Mouse (Mus musculus): ENCODE measurements at regions not wholly inside any gene's neighbourhood (a gene's known extent, or its start where the extent isn't known, plus 50 kb on each side); places are given as distances from the start of the nearest gene placed in this dataset.

DNA sequence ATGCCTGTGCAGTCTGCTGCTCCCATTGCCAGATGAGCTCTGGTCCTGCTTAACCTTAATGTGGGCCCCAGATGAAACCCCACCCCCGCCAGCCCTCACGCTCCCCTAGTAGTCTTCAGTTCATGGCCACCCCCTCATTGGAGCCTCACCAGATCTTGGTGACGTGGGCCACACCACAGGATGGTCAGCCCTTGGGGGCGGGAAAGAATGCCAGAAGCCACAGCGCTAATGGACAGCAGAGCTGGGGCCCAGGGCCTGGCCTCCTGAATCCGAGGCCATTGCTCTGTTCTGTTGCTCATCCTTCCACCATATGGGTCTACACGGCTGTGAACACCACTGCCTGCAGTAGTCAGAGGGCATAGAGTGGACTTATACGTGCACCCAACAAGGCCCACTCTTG is 83.9 kb downstream of the Tomm20 start:
- no peak for TF ChIP-seq POLR2A (IDR thresholded peaks at IDR 0.05; ENCODE audit: borderline replicate concordance, low read depth, low read length)
- TF ChIP-seq CTCF (IDR thresholded peaks at IDR 0.05; ENCODE audit: low read depth, low read length) = no peak

Data from bone marrow macrophage, adult 2 months (primary cell).